Mouse (Mus musculus) forelimb bud, embryonic 11.5 days (tissue): ENCODE results near the gene Dusp14.

Source experiments
- DNase-seq: peaks from one replicate; pipeline ENCODE4 v3.0.0-alpha.2; 2012; ENCODE audit warnings: low read depth, low spot score

Dusp14 gene

DNA sequence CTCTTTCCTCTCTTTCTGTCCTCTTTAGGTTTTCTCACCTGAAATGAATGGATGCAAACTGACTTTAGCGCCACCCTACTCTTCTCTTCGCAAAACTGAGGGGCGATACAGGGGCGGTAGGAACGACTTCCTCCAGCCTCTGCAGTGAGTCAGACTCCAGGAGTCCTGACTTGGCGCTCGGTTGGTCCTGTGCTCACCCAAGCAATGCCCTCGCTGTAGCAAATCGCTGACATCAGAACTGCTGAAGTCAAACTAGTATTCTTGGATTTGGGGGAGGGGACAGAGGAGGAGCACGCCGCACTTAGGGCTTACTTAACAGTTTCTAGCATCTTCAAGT lies at the start of gene Dusp14:
TSS of gene Dusp14 (minus strand) at position 228 of the 337 bp plus-strand sequence.
- no peak for DNase-seq

DNA sequence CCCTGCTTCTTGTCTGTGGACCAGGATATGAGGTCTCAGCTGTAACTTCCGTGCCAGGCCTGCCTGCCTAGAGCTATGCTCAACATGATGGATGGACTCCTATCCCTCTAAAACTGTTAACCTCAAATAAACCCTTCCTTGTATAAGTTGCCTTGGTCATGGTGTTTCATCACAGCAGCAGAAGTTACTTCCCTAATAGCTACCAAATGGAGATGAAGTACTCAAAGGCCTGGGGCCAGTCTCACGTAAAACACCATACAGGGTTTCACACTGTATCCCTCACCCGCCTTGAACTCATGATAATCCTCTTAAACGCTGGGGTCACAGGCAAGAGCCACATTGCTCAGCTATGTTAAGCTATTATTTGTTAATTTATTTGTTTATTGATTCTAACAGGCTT lies 48.4 kb upstream of the Dusp14 start:
- no peak for DNase-seq

- DNase-seq, result no peak
These were observed 47.2 kb upstream of the Dusp14 start for GRCm38 (mm10) chr11:84116221-84116620.

DNA sequence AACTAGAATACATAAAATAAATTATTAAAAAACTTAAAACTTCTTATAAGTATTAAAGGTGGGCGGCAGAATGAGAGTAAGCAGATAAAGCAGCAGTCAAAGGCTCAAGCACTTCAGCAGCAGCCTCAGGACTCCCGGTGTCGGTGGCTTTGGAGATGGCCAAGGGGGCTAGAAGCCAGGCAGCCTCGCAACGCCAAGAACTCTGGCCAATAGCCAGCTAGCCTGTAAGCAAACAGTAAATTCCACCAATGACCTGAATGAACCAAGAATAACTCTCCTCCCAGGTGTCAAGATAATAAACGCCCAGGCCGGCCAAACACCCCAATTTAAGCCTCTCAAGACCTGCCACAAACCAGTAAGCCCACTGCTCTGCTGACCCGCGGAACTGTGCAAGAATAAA lies 46.6 kb upstream of the Dusp14 start:
- DNase-seq, result no peak

DNA sequence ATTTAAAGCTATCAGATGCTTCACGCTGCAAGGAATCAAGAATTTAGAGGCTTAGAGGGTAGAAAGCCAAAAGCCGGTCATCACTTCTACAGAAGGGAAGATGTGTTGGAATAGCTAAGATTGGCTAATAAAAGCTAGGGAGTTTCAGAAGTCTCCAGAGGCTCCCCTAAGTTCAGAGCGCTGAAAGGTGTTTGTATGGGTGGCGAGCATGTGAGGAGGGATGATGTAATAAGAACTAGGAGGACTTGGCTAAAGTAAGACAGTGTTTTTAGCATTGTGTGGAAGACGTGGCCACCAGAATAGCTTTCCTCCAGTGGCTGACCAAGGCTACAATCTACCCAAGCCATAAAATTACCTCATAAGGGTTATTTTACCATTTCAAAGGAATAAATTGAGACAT lies 44.6 kb upstream of the Dusp14 start:
- DNase-seq, result no peak

GRCm38 (mm10) chr11:84107137-84107536 lies 38.1 kb upstream of the Dusp14 start:
- no peak for DNase-seq

DNA sequence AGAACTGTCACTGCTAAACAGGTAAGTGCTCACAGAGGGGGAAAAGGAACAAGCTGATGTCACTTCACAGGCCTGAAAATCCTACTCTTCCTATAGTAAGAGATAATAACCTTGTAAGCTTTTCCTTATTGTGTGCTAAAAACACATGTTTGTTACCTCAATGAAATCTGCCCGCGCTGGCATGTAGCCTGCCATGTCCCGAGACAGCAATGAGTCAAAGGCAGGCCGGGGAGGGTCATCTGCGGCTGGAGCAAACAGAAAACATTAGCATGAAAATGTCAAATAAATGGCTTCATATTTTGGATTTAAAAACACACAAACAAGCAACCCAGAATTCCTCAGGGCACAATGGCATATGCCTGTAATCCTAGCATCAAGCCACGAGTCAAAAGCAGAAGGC lies 35.0 kb upstream of the Dusp14 start:
- no peak for DNase-seq

- DNase-seq, result no peak
These were observed 32.1 kb upstream of the Dusp14 start for GRCm38 (mm10) chr11:84101182-84101581.

DNA sequence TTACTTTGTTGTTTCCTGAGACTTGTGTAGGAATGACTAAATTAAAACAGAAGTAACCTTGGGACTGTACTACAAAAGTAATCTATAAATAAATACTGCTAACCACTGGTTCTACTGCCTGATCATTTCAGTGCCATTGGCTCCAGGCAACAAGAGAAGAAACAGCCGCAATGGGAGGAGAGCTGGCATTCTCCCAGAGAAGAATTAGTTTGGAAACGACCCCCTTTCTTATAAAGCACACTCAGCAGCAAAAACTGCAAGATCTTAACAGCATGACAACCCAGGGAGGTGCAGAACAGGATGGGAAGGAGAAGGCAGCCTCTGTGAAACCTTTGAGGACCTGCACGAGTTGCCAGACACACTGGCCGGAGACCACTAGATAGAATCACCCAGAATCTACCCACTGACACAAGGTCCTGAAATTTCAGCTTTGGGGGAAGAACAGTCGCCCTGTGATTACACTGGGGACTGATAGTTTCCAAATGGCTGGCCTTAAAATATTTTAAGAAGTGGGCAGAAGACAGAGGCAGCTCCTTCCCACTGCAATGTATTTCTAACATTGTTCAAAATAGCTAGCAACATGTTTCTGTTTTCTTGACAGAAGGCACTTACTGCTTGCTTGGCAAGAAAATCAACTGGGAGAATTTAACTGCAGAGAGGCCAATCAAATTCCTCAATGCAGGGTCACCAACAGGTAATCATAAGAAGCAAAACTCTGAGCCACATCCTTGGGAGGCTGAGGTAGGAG lies 28.4 kb upstream of the Dusp14 start:
- DNase-seq, result no peak

DNA sequence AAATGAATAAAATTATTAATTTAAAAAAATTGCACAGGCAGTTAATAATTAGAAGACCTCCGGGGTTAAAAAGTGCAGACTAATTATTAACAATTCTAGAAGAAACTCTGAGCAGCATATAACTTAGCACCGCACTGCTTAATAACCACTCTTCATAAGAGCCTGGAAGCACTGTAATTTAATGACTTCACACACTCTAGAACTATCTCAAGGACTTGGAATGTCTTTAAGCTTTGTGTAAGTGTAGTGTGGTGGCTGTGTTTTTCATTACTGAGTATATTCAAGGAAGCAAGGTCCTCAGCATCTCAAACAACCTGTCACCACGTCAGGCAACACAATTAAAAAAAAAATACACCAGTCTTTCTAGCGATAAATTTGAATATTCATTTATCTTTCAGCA lies 26.0 kb upstream of the Dusp14 start:
- no peak for DNase-seq

DNA sequence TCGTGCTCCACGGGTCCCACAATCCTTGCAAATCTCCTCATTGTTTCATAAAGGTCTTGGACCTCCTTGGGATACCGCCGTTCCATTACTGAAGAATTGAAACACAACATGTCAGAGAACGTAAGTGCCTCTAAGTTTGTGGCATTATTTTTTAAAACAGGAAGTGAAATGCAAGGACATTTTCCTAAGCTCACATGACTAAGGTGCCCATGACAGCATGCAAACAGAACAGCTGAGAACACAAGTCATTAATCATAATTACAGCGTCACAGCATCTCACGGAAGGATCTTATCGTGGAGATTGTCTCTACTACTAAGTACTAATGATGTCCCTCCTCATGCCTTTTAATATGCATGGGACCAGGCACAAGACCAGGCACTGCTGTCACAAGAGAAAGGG lies 21.5 kb upstream of the Dusp14 start:
- no peak for DNase-seq

DNA sequence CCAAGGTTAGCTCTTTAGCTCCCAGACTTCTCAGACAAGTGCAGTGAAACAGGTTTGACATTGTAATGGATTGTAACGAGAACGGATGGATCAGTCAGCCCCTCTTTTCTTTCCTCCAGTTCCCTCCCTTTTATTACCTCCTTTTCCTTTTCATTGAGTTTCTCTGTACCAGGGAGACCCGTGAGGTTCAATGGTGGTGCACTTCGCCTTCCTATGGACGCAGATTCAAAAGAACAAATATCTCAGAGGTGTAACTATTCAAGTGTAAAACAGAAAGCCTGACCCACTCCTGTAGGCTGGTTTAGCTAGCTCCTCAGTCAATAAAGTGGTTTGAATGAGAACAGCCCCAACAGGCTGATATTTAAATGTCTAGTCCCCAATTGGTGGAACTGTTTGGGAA lies 12.8 kb upstream of the Dusp14 start:
- no peak for DNase-seq

GRCm38 (mm10) chr11:84080327-84080726 lies 11.3 kb upstream of the Dusp14 start:
- DNase-seq, result no peak

GRCm38 (mm10) chr11:84079887-84080286 lies 10.8 kb upstream of the Dusp14 start:
- DNase-seq, result no peak

- no peak for DNase-seq
These were observed 10.3 kb upstream of the Dusp14 start for GRCm38 (mm10) chr11:84079361-84079760.

DNA sequence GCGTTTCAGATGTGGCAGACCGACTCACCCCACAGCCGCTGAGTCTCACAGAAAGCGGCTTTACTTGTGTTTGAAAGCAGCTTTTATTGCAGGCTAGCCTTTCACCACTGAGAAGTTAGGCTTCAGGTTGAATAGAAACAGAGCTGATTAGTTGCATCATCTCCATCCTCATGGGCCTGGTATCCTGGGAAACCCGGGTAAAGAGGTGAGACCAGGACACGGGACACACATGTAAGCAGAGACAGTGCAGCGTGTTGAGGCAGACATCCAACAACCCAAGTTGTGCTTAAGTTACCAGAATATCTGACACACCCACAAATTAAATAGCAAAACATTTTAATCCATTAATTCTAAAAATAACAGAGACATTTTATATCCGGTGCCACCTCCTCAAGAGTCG lies 9.5 kb upstream of the Dusp14 start:
- no peak for DNase-seq

DNA sequence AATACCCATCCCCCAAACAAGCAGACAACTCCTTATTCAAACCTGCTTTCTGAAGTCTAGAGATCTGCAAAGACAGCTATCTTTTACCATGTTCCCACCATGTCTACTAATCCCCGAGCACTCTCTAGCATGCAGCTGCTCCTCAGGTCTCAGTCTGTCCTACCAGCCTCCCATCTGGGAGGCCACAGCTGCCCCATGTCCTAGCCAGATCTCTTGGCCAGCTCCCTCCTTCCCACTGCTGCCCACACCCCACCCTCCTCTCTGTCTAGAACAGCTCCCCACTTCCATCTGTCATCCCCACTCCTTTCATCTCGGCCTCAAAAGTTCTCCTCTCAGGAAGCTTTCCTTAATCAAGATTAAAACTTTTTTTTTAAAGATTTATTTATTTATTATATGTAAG lies 7.9 kb upstream of the Dusp14 start:
- no peak for DNase-seq

GRCm38 (mm10) chr11:84073816-84074764 lies 5.0 kb upstream of the Dusp14 start:
- no peak for DNase-seq

DNA sequence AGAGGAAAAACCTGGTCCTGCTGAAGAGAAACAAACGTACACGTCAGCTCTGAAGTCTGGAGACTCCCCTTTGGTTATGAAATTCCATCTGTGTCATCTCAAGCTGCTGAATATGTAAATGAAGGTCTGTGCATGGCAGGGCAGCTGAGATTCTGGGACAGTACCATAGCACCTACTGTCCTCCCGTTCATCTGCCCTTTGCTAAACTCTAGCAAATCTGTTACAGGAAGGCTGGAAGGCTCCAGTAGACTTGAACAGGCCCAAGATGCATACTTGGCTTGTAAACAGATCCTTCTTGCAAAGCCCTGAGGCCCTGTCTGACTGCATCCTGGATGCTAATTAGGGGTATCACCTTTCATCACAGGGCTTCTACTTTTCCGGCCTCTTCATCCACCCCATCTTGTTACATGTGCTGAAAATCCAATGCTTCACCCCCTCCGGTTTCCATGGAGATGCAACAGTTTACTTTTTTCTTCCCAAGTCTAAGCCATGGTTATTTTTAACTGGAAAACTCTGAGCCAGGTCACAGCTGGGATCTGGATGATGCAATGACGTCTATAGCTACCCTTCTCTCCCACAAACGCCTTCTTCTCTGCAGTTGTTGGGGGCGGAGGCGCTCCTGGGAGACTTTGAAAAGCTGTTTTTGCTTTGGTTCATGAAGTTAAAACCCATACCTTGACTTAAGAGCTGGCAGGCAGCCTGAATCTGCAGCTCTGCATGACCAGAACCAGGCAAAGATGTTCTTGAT lies 4.0 kb upstream of the Dusp14 start:
- DNase-seq, result peak; percentile 59

GRCm38 (mm10) chr11:84068191-84069033 lies 649 bp downstream of the Dusp14 start:
- DNase-seq, result peak; percentile 62

DNA sequence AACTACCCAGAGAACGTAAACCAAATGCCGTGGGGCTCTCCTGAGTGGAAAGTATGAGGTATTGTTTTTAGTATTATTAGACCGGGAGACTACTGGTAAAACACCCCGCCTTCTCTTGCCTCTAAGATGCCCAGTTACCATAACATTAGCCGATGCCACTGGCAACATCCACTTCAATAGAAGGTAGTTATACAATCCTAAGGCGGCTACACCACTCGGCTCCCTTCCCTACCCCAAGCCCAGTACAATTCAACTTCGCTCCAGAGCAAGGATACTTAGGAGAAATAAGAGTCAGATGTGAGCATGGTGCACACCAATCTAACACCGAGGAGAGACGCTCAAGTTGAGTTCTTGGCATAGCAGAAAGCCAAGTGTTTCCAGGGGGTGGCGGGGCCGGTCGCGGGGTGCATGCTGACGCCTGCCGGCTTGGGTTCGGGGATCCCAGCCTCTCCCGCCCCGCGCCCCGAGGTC lies 1.3 kb downstream of the Dusp14 start:
- no peak for DNase-seq
